ENCODE assay signal across 8 mouse cellular contexts in genomic region chr2:109678454-109678853, GRCm38 (mm10). TPM values are rescaled to one million over a fixed set of nuclear protein-coding genes. Genes with fewer than 3 reads are reported as not detected.
DNase-seq lines count a peak whose midpoint lies in the region; ATAC-seq lines count a peak whose summit lies in the region.

No protein-coding gene starts in this region.

- peaks cover 8 to 27% of the 10 kb centered on the region in 2 experiments for H3K4me1 ChIP-seq in heart, embryonic 14.5 days (ENCODE audit: control insufficient read depth in 2 of 2, insufficient read depth in 2 of 2, low read length in 2 of 2)
- H3K4me1 ChIP-seq in embryonic facial prominence, embryonic 10.5 days = peaks cover 36% of the 10 kb centered on the region
- H3K4me1 ChIP-seq in hindbrain, embryonic 16.5 days (ENCODE audit: control insufficient read depth, insufficient read depth, low read depth, low read length) = peaks cover 16% of the 10 kb centered on the region
- peaks cover 22% of the 10 kb centered on the region for H3K4me1 ChIP-seq in midbrain, embryonic 14.5 days (ENCODE audit: control insufficient read depth, insufficient read depth, low read length)

- H3K9me3 ChIP-seq in heart, embryonic 14.5 days (ENCODE audit: control insufficient read depth, low read length) = no peaks in the 10 kb centered on the region
- no peaks in the 10 kb centered on the region for H3K9me3 ChIP-seq in embryonic facial prominence, embryonic 10.5 days
- no peaks in the 10 kb centered on the region for H3K9me3 ChIP-seq in hindbrain, embryonic 16.5 days (ENCODE audit: control insufficient read depth, low read length)
- no peaks in the 10 kb centered on the region for H3K9me3 ChIP-seq in midbrain, embryonic 14.5 days (ENCODE audit: control insufficient read depth, low read length)

- peak overlapping the region; percentile 36 to 43 for H3K4me3 ChIP-seq in heart, embryonic 14.5 days (ENCODE audit: control insufficient read depth in 1 of 2, insufficient read depth in 1 of 2, low read depth in 1 of 2, low read length in 2 of 2)
- H3K4me3 ChIP-seq in embryonic facial prominence, embryonic 10.5 days = peak overlapping the region; percentile 69
- peak overlapping the region; percentile 70 for H3K4me3 ChIP-seq in hindbrain, embryonic 16.5 days (ENCODE audit: low read length)
- H3K4me3 ChIP-seq in midbrain, embryonic 14.5 days (replicated peaks; ENCODE audit: low read depth, low read length) = peak overlapping the region; percentile 71

- no peaks in the 10 kb centered on the region for H3K36me3 ChIP-seq in heart, embryonic 14.5 days (ENCODE audit: control insufficient read depth, insufficient read depth, low read length)
- H3K36me3 ChIP-seq in embryonic facial prominence, embryonic 10.5 days (replicated peaks) = no peaks in the 10 kb centered on the region
- no peaks in the 10 kb centered on the region for H3K36me3 ChIP-seq in hindbrain, embryonic 16.5 days (ENCODE audit: control insufficient read depth, insufficient read depth, low read length)
- H3K36me3 ChIP-seq in midbrain, embryonic 14.5 days (ENCODE audit: control insufficient read depth, insufficient read depth, low read length) = no peaks in the 10 kb centered on the region

- 5% methylated on average over 8 of the region's 8 CpGs for WGBS in heart, embryonic 14.5 days
- WGBS in embryonic facial prominence, embryonic 10.5 days = 3% methylated on average over 8 of the region's 8 CpGs
- WGBS in hindbrain, embryonic 16.5 days = 1% methylated on average over 8 of the region's 8 CpGs
- under 1% methylated on average over 8 of the region's 8 CpGs for WGBS in midbrain, embryonic 14.5 days

- H3K27ac ChIP-seq in heart, embryonic 14.5 days (replicated peaks in 1 of 2; ENCODE audit: control insufficient read depth in 1 of 2, insufficient read depth in 1 of 2, low read depth in 2 of 2, low read length in 2 of 2) = no peak overlapping the region
- peak overlapping the region; percentile 88 for H3K27ac ChIP-seq in embryonic facial prominence, embryonic 10.5 days (replicated peaks)
- H3K27ac ChIP-seq in hindbrain, embryonic 16.5 days (ENCODE audit: low read depth, low read length) = peak overlapping the region; percentile 91
- H3K27ac ChIP-seq in midbrain, embryonic 14.5 days (replicated peaks; ENCODE audit: low read depth, low read length) = peak overlapping the region; percentile 99

- peaks cover 61% of the 10 kb centered on the region for H3K27me3 ChIP-seq in heart, embryonic 14.5 days (ENCODE audit: control insufficient read depth, insufficient read depth, low read length)
- peaks cover 60% of the 10 kb centered on the region for H3K27me3 ChIP-seq in embryonic facial prominence, embryonic 10.5 days (replicated peaks; ENCODE audit: low read depth, poor library complexity, severe bottlenecking)
- peaks cover 8% of the 10 kb centered on the region for H3K27me3 ChIP-seq in hindbrain, embryonic 16.5 days (replicated peaks; ENCODE audit: control insufficient read depth, insufficient read depth, low read length)
- H3K27me3 ChIP-seq in midbrain, embryonic 14.5 days (ENCODE audit: control insufficient read depth, insufficient read depth, low read length) = peaks cover 31% of the 10 kb centered on the region

- no peak for ATAC-seq in heart, embryonic 14.5 days (ENCODE audit: insufficient number of reproducible peaks, insufficient read depth, low FRiP score, low read depth)
- ATAC-seq in hindbrain, embryonic 16.5 days = no peak
- no peak for ATAC-seq in midbrain, embryonic 14.5 days (ENCODE audit: low FRiP score, low TSS enrichment)
- no peak for ATAC-seq in megakaryocyte-erythroid progenitor cell, adult 5-6 weeks (replicated peaks; ENCODE audit: low FRiP score, low TSS enrichment, poor library complexity, severe bottlenecking)

- no peak overlapping the region for H3K9ac ChIP-seq in heart, embryonic 14.5 days (ENCODE audit: low read length)
- H3K9ac ChIP-seq in hindbrain, embryonic 16.5 days (ENCODE audit: low read depth, low read length) = peak overlapping the region; percentile 85; the same call in 1 of the 2 replicates
- peak overlapping the region; percentile 94 for H3K9ac ChIP-seq in midbrain, embryonic 14.5 days (replicated peaks; ENCODE audit: low read length)

- peak overlapping the region; percentile 81 for H3K4me2 ChIP-seq in heart, embryonic 14.5 days (ENCODE audit: low read length)
- peak overlapping the region; percentile 98 for H3K4me2 ChIP-seq in hindbrain, embryonic 16.5 days (ENCODE audit: low read length)
- H3K4me2 ChIP-seq in midbrain, embryonic 14.5 days (ENCODE audit: low read length) = peak overlapping the region; percentile 92

- DNase-seq in heart, adult 11 months = no peak
- DNase-seq in embryonic facial prominence, embryonic 10.5 days (ENCODE audit: low spot score) = no peak
- peak; percentile 54 for DNase-seq in midbrain, embryonic 14.5 days
- DNase-seq in testis, postnatal 14 days (ENCODE audit: low spot score) = no peak
- no peak for DNase-seq in thymus, postnatal 14 days

RNA-seq across cellular contexts. Expression of gene Bdnf, which starts 4.0 kb away (rescaled TPM):
- polyA plus RNA-seq in heart, embryonic 14.5 days (2014; fragmentation: Nextera tagmentation; extraction: Ambion mirVana) = 0.15 and 0.45 TPM in 2 replicates
- polyA plus RNA-seq in embryonic facial prominence, embryonic 10.5 days (2016; fragmentation: Nextera tagmentation; extraction: Ambion mirVana) = 3.0 and 3.4 TPM in 2 replicates
- polyA plus RNA-seq in hindbrain, embryonic 16.5 days (2015; fragmentation: Nextera tagmentation; extraction: Ambion mirVana) = 5.9 and 7.3 TPM in 2 replicates
- 5.2 and 6.3 TPM in 2 replicates for polyA plus RNA-seq in midbrain, embryonic 14.5 days (2014; fragmentation: Nextera tagmentation; extraction: Ambion mirVana)
- not detected in 2 replicates for total RNA-seq in megakaryocyte-erythroid progenitor cell, adult 5-6 weeks (2014; fragmentation: Nextera tagmentation)
- total RNA-seq in megakaryocyte-erythroid progenitor cell, adult 5-6 weeks (2017) = not detected in 2 replicates

Comparison
In these comparisons a context has a peak if more than half of its experiments do, and no peak if none do; other contexts are left out.
1. H3K27ac ChIP-seq: peak in embryonic facial prominence, embryonic 10.5 days (single experiment), hindbrain, embryonic 16.5 days (single experiment) and midbrain, embryonic 14.5 days (single experiment); none in heart, embryonic 14.5 days (0 of 2).
2. Peak in every context shown above with its lines, with median percentiles within 50 percentile points of each other: H3K4me2 ChIP-seq and H3K4me3 ChIP-seq.